Mouse (Mus musculus): ENCODE results near the gene Cd1d1. TPM values are rescaled to one million over a fixed set of nuclear protein-coding genes. Genes with fewer than 3 reads are reported as not detected.

Cd1d1 gene
- 54.6 and 131 TPM in 2 replicates for polyA plus RNA-seq (2015; fragmentation: Nextera tagmentation; extraction: Ambion mirVana)

DNA sequence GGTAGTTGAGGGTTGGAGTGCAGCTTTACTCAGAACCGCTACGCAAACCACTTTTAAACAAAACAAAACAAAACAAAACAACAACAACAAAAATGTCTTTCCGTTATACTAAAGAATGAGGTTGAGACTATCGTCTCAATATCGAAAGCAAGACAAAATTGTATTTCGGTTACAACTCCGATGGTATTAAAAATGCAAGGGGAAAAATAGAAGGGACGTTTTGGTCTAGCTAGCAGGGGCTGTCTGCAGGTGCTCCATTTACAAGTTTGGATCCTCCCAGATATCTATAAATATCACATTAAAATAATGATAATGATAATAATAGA lies at the start of gene Cd1d1:
Cd1d1 (minus strand) TSS at position 27 of the 326 bp plus-strand sequence.

Other genes with a start within 250 kb of the Cd1d1 start
- 6.0 and 7.5 TPM in 2 replicates for gene Dclk2, start 78.6 kb downstream of the Cd1d1 start, polyA plus RNA-seq (2015; fragmentation: Nextera tagmentation; extraction: Ambion mirVana)
- gene Kirrel, start 175.3 kb upstream of the Cd1d1 start, polyA plus RNA-seq (2015; fragmentation: Nextera tagmentation; extraction: Ambion mirVana) = 8.5 and 10.3 TPM in 2 replicates